Mouse (Mus musculus) limb, embryonic 11.5 days (tissue): ENCODE measurements around the gene Fam193a. TPM values are rescaled to one million over a fixed set of nuclear protein-coding genes. Genes with fewer than 3 reads are reported as not detected.

Experiments used
- ATAC-seq: fragments of 200-750 bp; cut with Nextera tagmentation; 2 replicates; pipeline ENCODE4 v1.8.0; 2017; ENCODE audit warnings: low read depth; ENCODE audit not compliant: insufficient number of reproducible peaks, low FRiP score, low TSS enrichment
- DNase-seq: peaks from one replicate; pipeline ENCODE4 v3.0.0-alpha.2; 2015; ENCODE audit warnings: low spot score
- H3K27ac ChIP-seq: fragments of 300-500 bp; sonication (generic); replicated peaks from 2 replicates; pipeline ENCODE4 v1.5.1; 2014; ENCODE audit warnings: low read depth, mild to moderate bottlenecking, low read length
- H3K27me3 ChIP-seq: fragments of 300-500 bp; sonication (generic); 2 replicates; pipeline ENCODE4 v1.6.1; 2014; ENCODE audit warnings: mild to moderate bottlenecking, low read length, mixed read lengths; ENCODE audit not compliant: control insufficient read depth, insufficient read depth
- H3K36me3 ChIP-seq: fragments of 300-500 bp; sonication (generic); 2 replicates; pipeline ENCODE4 v1.6.1; 2014; ENCODE audit warnings: mild to moderate bottlenecking, low read length, moderate library complexity, mixed read lengths; ENCODE audit not compliant: control insufficient read depth, insufficient read depth
- H3K4me1 ChIP-seq: fragments of 300-500 bp; sonication (generic); 2 replicates; pipeline ENCODE4 v1.6.1; 2014; ENCODE audit warnings: low read length, mixed read lengths; ENCODE audit not compliant: control insufficient read depth, insufficient read depth
- H3K4me2 ChIP-seq: fragments of 300-500 bp; sonication (generic); 2 replicates; pipeline ENCODE4 v1.6.1; 2014; ENCODE audit warnings: low read depth, mild to moderate bottlenecking, moderate library complexity; ENCODE audit not compliant: severe bottlenecking
- H3K4me3 ChIP-seq: fragments of 300-500 bp; sonication (generic); 2 replicates; pipeline ENCODE4 v1.5.1; 2014; ENCODE audit warnings: low read depth, low read length
- H3K9ac ChIP-seq: fragments of 300-500 bp; sonication (generic); 2 replicates; pipeline ENCODE4 v1.6.1; 2014; ENCODE audit warnings: mild to moderate bottlenecking, low read length
- H3K9me3 ChIP-seq: fragments of 300-500 bp; sonication (generic); 2 replicates; pipeline ENCODE4 v1.6.1; 2016; ENCODE audit warnings: low read length; ENCODE audit not compliant: control insufficient read depth
- WGBS: fragments of 180-500 bp; shearing (Covaris S2); extraction: QIAGEN DNeasy Blood & Tissue Kit; methylation state at CpG from one replicate; pipeline ENCODE4 v1.1.7; 2014; 5-methylcytosine and 5-hydroxymethylcytosine counted together
- polyA plus RNA-seq: library from polyadenylated mRNA; unstranded; fragments of >200 nt; fragmentation: Nextera tagmentation; extraction: Ambion mirVana; gene quantifications from 2 replicates; pipeline ENCODE4 v1.2.1, GENCODE M21; 2014

Gene Fam193a
- polyA plus RNA-seq, 1 experiment from 2014 or later: 15.3 TPM

- ATAC-seq: no peak
- Histone ChIP-seq H3K4me1 (no peaks in the 10 kb centered on the region), H3K27me3 (no peaks in the 10 kb centered on the region), H3K4me2 (no peak overlapping the region), H3K9ac (no peak overlapping the region), H3K36me3 (peaks cover 6% of the 10 kb centered on the region), H3K9me3 (no peaks in the 10 kb centered on the region), H3K27ac (no peak overlapping the region), H3K4me3 (no peak overlapping the region)
- 86% methylated on average over 3 of the region's 3 CpGs for WGBS
- no peak for DNase-seq
Observed at GRCm38 (mm10) chr5:34417251-34418008, 47.7 kb downstream of the Fam193a start.

- H3K27ac ChIP-seq: no peak overlapping the region
- WGBS: 89% methylated on average over 1 of the region's 1 CpGs
- H3K27me3 ChIP-seq: no peaks in the 10 kb centered on the region
- DNase-seq (no peak), ATAC-seq (no peak)
- H3K4me2 ChIP-seq: no peak overlapping the region
- no peak overlapping the region for H3K9ac ChIP-seq
- H3K4me3 ChIP-seq: no peak overlapping the region
- H3K36me3 ChIP-seq: peaks cover 5% of the 10 kb centered on the region; the same call in 1 of the 2 replicates
- no peaks in the 10 kb centered on the region for H3K4me1 ChIP-seq
- no peaks in the 10 kb centered on the region for H3K9me3 ChIP-seq
Observed at GRCm38 (mm10) chr5:34419188-34419587, 49.5 kb downstream of the Fam193a start.

- H3K27me3 ChIP-seq: no peaks in the 10 kb centered on the region
- no peak overlapping the region for H3K4me2 ChIP-seq
- H3K9ac ChIP-seq: no peak overlapping the region
- no peaks in the 10 kb centered on the region for H3K4me1 ChIP-seq
- no peak for DNase-seq
- ATAC-seq: no peak
- no peaks in the 10 kb centered on the region for H3K9me3 ChIP-seq
- no peak overlapping the region for H3K4me3 ChIP-seq
- H3K36me3 ChIP-seq: peaks cover 10% of the 10 kb centered on the region; the same call in 1 of the 2 replicates
- no peak overlapping the region for H3K27ac ChIP-seq
- WGBS: 87% methylated on average over 3 of the region's 3 CpGs
Observed at GRCm38 (mm10) chr5:34430776-34431175, 61.0 kb downstream of the Fam193a start.

GRCm38 (mm10) chr5:34433786-34434185 lies 64.1 kb downstream of the Fam193a start:
- Histone ChIP-seq H3K9ac (no peak overlapping the region), H3K4me1 (no peaks in the 10 kb centered on the region), H3K4me2 (no peak overlapping the region), H3K4me3 (no peak overlapping the region), H3K27me3 (no peaks in the 10 kb centered on the region), H3K9me3 (no peaks in the 10 kb centered on the region), H3K36me3 (peaks cover 10% of the 10 kb centered on the region; the same call in 1 of the 2 replicates), H3K27ac (no peak overlapping the region)
- WGBS: 88% methylated on average over 1 of the region's 1 CpGs
- DNase-seq (no peak), ATAC-seq (no peak)

- Histone ChIP-seq H3K27me3 (no peaks in the 10 kb centered on the region), H3K36me3 (peaks cover 10% of the 10 kb centered on the region; the same call in 1 of the 2 replicates), H3K4me3 (no peak overlapping the region), H3K4me1 (no peaks in the 10 kb centered on the region), H3K9me3 (no peaks in the 10 kb centered on the region), H3K9ac (no peak overlapping the region), H3K4me2 (no peak overlapping the region), H3K27ac (no peak overlapping the region)
- ATAC-seq: no peak
- 87% methylated on average over 3 of the region's 3 CpGs for WGBS
- no peak for DNase-seq
Observed at GRCm38 (mm10) chr5:34434241-34434640, 64.5 kb downstream of the Fam193a start.

- H3K9ac ChIP-seq: no peak overlapping the region
- no peak overlapping the region for H3K4me3 ChIP-seq
- WGBS: 93% methylated on average over 4 of the region's 4 CpGs
- DNase-seq (no peak), ATAC-seq (no peak)
- H3K27ac ChIP-seq: no peak overlapping the region
- H3K9me3 ChIP-seq: no peaks in the 10 kb centered on the region
- no peaks in the 10 kb centered on the region for H3K27me3 ChIP-seq
- no peaks in the 10 kb centered on the region for H3K4me1 ChIP-seq
- no peak overlapping the region for H3K4me2 ChIP-seq
- peaks cover 22% of the 10 kb centered on the region for H3K36me3 ChIP-seq
Observed at GRCm38 (mm10) chr5:34438052-34438451, 68.3 kb downstream of the Fam193a start.

- DNase-seq: no peak
- Histone ChIP-seq H3K4me2 (no peak overlapping the region), H3K9me3 (no peaks in the 10 kb centered on the region), H3K9ac (no peak overlapping the region), H3K36me3 (peaks cover 22% of the 10 kb centered on the region), H3K27me3 (no peaks in the 10 kb centered on the region), H3K27ac (no peak overlapping the region), H3K4me1 (no peaks in the 10 kb centered on the region), H3K4me3 (no peak overlapping the region)
- ATAC-seq: no peak
- WGBS: 97% methylated on average over 1 of the region's 1 CpGs
Observed at GRCm38 (mm10) chr5:34438659-34439058, 68.9 kb downstream of the Fam193a start.

- Histone ChIP-seq H3K27me3 (no peaks in the 10 kb centered on the region), H3K4me2 (no peak overlapping the region), H3K4me3 (no peak overlapping the region), H3K27ac (no peak overlapping the region), H3K4me1 (no peaks in the 10 kb centered on the region), H3K9me3 (no peaks in the 10 kb centered on the region), H3K36me3 (peaks cover 21% of the 10 kb centered on the region), H3K9ac (no peak overlapping the region)
- WGBS: 88% methylated on average over 2 of the region's 2 CpGs
- no peak for DNase-seq
- no peak for ATAC-seq
Observed at GRCm38 (mm10) chr5:34439768-34440167, 70.0 kb downstream of the Fam193a start.

- ATAC-seq (no peak), DNase-seq (no peak)
- Histone ChIP-seq H3K4me2 (no peak overlapping the region), H3K36me3 (peaks cover 25% of the 10 kb centered on the region), H3K27me3 (no peaks in the 10 kb centered on the region), H3K27ac (no peak overlapping the region), H3K4me3 (no peak overlapping the region), H3K9ac (no peak overlapping the region), H3K4me1 (no peaks in the 10 kb centered on the region), H3K9me3 (no peaks in the 10 kb centered on the region)
- WGBS: 99% methylated on average over 2 of the region's 2 CpGs
Observed at GRCm38 (mm10) chr5:34441797-34442196, 72.1 kb downstream of the Fam193a start.
